Mouse (Mus musculus) cortical plate, adult 2 months (tissue): ENCODE data around the gene Dcaf5.

Source experiments
- CTCF ChIP-seq: fragments of 200-500 bp; IDR thresholded peaks from 2 replicates; pipeline ENCODE4 v1.5.1; 2011; ENCODE audit warnings: mild to moderate bottlenecking, control low read depth, low read length; ENCODE audit not compliant: insufficient read depth; ENCODE audit errors: extremely low read depth
- POLR2A ChIP-seq: fragments of 200-500 bp; IDR thresholded peaks from 2 replicates; pipeline ENCODE4 v1.6.1; 2011; ENCODE audit warnings: mild to moderate bottlenecking, low read length, control low read depth; ENCODE audit not compliant: insufficient read depth; ENCODE audit errors: extremely low read depth

- TF ChIP-seq CTCF: no peak
- TF ChIP-seq POLR2A: no peak
Observed at GRCm38 (mm10) chr12:80471926-80472325, 35.5 kb upstream of the Dcaf5 start.
